Mouse (Mus musculus): Measurements from ENCODE around the gene H1foo. TPM values are rescaled to one million over a fixed set of nuclear protein-coding genes. Genes with fewer than 3 reads are reported as not detected.
A peak's percentile ranks its signal among the peaks of the same experiment; 100 is the strongest.

H1foo gene
- total and polyA plus RNA-seq, 3 experiments: not detected

DNA sequence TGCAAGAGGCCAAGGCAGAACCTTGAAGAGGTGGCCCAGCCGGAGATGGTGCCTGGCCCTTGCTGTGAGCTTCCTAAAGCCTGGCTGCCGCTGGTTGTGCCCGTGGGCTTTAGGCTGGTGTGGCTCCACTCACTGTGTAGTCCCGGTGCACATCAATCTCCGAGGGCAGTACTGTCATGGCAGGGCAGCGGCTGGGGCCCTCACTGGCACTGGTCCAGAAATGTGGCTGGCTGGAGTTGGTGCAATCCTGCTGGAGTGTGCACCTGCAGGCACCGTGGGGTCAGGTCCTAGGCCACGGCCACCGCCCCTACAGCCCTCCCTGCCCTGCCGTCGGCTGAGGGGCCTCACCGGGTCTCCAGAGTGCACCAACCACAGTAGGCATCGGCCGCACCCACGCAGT, 33.1 kb downstream of the H1foo start:
- H3K27ac ChIP-seq (ENCODE audit: control insufficient read depth, low read depth, low read length): no peak overlapping the region
- H3K9me3 ChIP-seq (replicated peaks; ENCODE audit: insufficient read depth, low read length): no peaks in the 10 kb centered on the region
- H3K27me3 ChIP-seq (ENCODE audit: control insufficient read depth in 1 of 2, insufficient read depth in 2 of 2, low read length in 2 of 2): no peaks in the 10 kb centered on the region
- H3K36me3 ChIP-seq (ENCODE audit: control insufficient read depth in 1 of 2, insufficient read depth in 2 of 2, low read length in 2 of 2): no peaks in the 10 kb centered on the region
- TF ChIP-seq SMC3 (IDR thresholded peaks at IDR 0.05; ENCODE audit: low read depth, low read length) (no peak), BHLHE40 (IDR thresholded peaks at IDR 0.05; ENCODE audit: borderline replicate concordance, low read depth, low read length) (no peak), USF2 (IDR thresholded peaks at IDR 0.05; ENCODE audit: borderline replicate concordance in 1 of 2, insufficient read depth in 1 of 2, low read depth in 1 of 2, low read length in 2 of 2) (no peak), POLR2AphosphoS2 (IDR thresholded peaks at IDR 0.05; ENCODE audit: low read length) (no peak), ZMIZ1 (IDR thresholded peaks at IDR 0.05; ENCODE audit: low read depth, low read length) (no peak), ZNF384 (IDR thresholded peaks at IDR 0.05; ENCODE audit: low read depth, low read length) (no peak)
- H3K9ac ChIP-seq (ENCODE audit: control insufficient read depth, low read depth, low read length, poor library complexity, severe bottlenecking): no peak overlapping the region
- DNase-seq (ENCODE audit: low read depth, low spot score): no peak
- H3K4me1 ChIP-seq (ENCODE audit: control insufficient read depth in 1 of 2, insufficient read depth in 2 of 2, low read length in 2 of 2): no peaks in the 10 kb centered on the region
- H3K79me2 ChIP-seq (ENCODE audit: control insufficient read depth, insufficient read depth, low read length, poor library complexity): no peaks in the 10 kb centered on the region
- H3K4me3 ChIP-seq (ENCODE audit: control insufficient read depth in 1 of 2, insufficient read depth in 1 of 2, low read depth in 2 of 2, low read length in 2 of 2): no peak overlapping the region

DNA sequence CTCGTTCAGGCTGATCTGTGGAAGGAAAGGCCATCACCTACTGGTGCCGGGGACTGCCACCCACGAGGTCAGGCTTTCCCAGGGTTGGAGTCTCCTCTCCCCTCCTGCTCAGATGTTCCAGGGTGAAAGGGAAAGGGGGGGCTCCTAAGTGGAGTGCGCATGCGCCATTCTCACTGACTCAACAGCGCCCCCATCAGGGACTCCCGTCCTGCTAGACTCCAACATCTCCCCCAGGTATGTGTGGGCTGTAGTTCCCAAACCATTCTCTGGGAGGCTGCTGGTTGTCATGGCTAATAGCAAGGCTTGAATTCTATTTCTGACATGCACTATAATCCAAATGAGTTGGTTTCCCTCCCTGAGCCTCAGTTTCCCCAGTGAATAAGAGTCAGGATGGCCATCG, 33.9 kb downstream of the H1foo start:
- no peak overlapping the region for H3K9ac ChIP-seq (ENCODE audit: control insufficient read depth, low read depth, low read length, poor library complexity, severe bottlenecking)
- no peak for TF ChIP-seq EP300 (IDR thresholded peaks at IDR 0.05; ENCODE audit: low read depth in 1 of 2, low read length in 2 of 2)
- no peak for TF ChIP-seq MEF2A (IDR thresholded peaks at IDR 0.05; ENCODE audit: extremely low read depth, insufficient replicate concordance, low read depth, low read length, poor library complexity, severe bottlenecking)
- TF ChIP-seq JUND (IDR thresholded peaks at IDR 0.05; ENCODE audit: low read depth, low read length): no peak
- TF ChIP-seq CTCF (IDR thresholded peaks at IDR 0.05 in 2 of 3, conservative IDR thresholded peaks at IDR 0.05 in 1 of 3; ENCODE audit: control insufficient read depth in 1 of 3, insufficient read depth in 1 of 3, low read depth in 2 of 3, low read length in 3 of 3, poor library complexity in 1 of 3, severe bottlenecking in 1 of 3): peak; percentile 40 to 52 (median 50)
- H3K27ac ChIP-seq (ENCODE audit: control insufficient read depth, low read depth, low read length): no peak overlapping the region
- no peak overlapping the region for H3K4me3 ChIP-seq (ENCODE audit: control insufficient read depth in 1 of 2, insufficient read depth in 1 of 2, low read depth in 2 of 2, low read length in 2 of 2)
- H3K9me3 ChIP-seq (replicated peaks; ENCODE audit: insufficient read depth, low read length): no peaks in the 10 kb centered on the region
- no peaks in the 10 kb centered on the region for H3K79me2 ChIP-seq (ENCODE audit: control insufficient read depth, insufficient read depth, low read length, poor library complexity)
- H3K36me3 ChIP-seq (ENCODE audit: control insufficient read depth in 1 of 2, insufficient read depth in 2 of 2, low read length in 2 of 2): no peaks in the 10 kb centered on the region
- peak; percentile 20 for DNase-seq (ENCODE audit: low read depth, low spot score)
- no peaks in the 10 kb centered on the region for H3K27me3 ChIP-seq (ENCODE audit: control insufficient read depth in 1 of 2, insufficient read depth in 2 of 2, low read length in 2 of 2)
- H3K4me1 ChIP-seq (ENCODE audit: control insufficient read depth in 1 of 2, insufficient read depth in 2 of 2, low read length in 2 of 2): no peaks in the 10 kb centered on the region

DNA sequence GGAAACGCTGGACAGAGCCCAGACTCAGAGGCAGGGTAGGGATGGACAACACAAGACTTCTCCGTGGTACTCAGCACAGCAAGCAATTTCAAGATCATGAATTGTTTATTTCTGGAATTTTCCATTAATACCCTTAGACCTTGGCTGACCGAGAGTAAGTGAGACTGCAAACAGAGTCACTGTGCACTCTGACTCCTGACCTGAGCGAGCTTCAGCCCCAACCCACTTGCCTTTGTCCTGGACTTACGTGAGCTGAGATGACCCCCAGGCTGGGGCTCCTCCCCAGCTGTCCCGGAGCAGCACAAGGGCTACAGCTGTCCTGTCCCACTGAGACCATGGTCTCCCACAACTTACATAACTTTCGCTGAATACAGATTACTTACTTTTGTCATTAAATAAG, 38.2 kb downstream of the H1foo start:
- no peak overlapping the region for H3K27ac ChIP-seq (ENCODE audit: control insufficient read depth, low read depth, low read length)
- no peak overlapping the region for H3K9ac ChIP-seq (ENCODE audit: control insufficient read depth, low read depth, low read length, poor library complexity, severe bottlenecking)
- H3K9me3 ChIP-seq (replicated peaks; ENCODE audit: insufficient read depth, low read length): no peaks in the 10 kb centered on the region
- H3K4me1 ChIP-seq (ENCODE audit: control insufficient read depth in 1 of 2, insufficient read depth in 2 of 2, low read length in 2 of 2): no peaks in the 10 kb centered on the region
- H3K79me2 ChIP-seq (ENCODE audit: control insufficient read depth, insufficient read depth, low read length, poor library complexity): no peaks in the 10 kb centered on the region
- TF ChIP-seq CHD2 (IDR thresholded peaks at IDR 0.05; ENCODE audit: low read length) (no peak), NELFE (IDR thresholded peaks at IDR 0.05; ENCODE audit: low read depth, low read length) (no peak), SMC3 (IDR thresholded peaks at IDR 0.05; ENCODE audit: low read depth, low read length) (no peak), E2F4 (IDR thresholded peaks at IDR 0.05; ENCODE audit: borderline replicate concordance, low read depth, low read length) (no peak), MYC (IDR thresholded peaks at IDR 0.05; ENCODE audit: low read depth, low read length) (no peak), TBP (IDR thresholded peaks at IDR 0.05; ENCODE audit: low read depth, low read length) (no peak), HCFC1 (IDR thresholded peaks at IDR 0.05; ENCODE audit: low read depth, low read length) (no peak), CTCF (IDR thresholded peaks at IDR 0.05 in 2 of 3, conservative IDR thresholded peaks at IDR 0.05 in 1 of 3; ENCODE audit: control insufficient read depth in 1 of 3, insufficient read depth in 1 of 3, low read depth in 2 of 3, low read length in 3 of 3, poor library complexity in 1 of 3, severe bottlenecking in 1 of 3) (no peak), GABPA (IDR thresholded peaks at IDR 0.05; ENCODE audit: low read depth, low read length) (no peak), POLR2AphosphoS5 (IDR thresholded peaks at IDR 0.05; ENCODE audit: borderline replicate concordance, low read depth, low read length) (no peak), MAZ (IDR thresholded peaks at IDR 0.05; ENCODE audit: low read depth, low read length) (no peak), GATA1 (IDR thresholded peaks at IDR 0.05; ENCODE audit: low read depth, low read length) (no peak), KAT2A (conservative IDR thresholded peaks at IDR 0.05; ENCODE audit: low read depth, low read length) (no peak), MEF2A (IDR thresholded peaks at IDR 0.05; ENCODE audit: extremely low read depth, insufficient replicate concordance, low read depth, low read length, poor library complexity, severe bottlenecking) (no peak), ZNF384 (IDR thresholded peaks at IDR 0.05; ENCODE audit: low read depth, low read length) (no peak), ZC3H11A (IDR thresholded peaks at IDR 0.05; ENCODE audit: low read depth, low read length) (no peak), MAFK (IDR thresholded peaks at IDR 0.05; ENCODE audit: borderline replicate concordance, low read depth, low read length) (no peak)
- no peak overlapping the region for H3K4me3 ChIP-seq (ENCODE audit: control insufficient read depth in 1 of 2, insufficient read depth in 1 of 2, low read depth in 2 of 2, low read length in 2 of 2)
- no peaks in the 10 kb centered on the region for H3K27me3 ChIP-seq (ENCODE audit: control insufficient read depth in 1 of 2, insufficient read depth in 2 of 2, low read length in 2 of 2)
- DNase-seq (ENCODE audit: low read depth, low spot score): no peak
- no peaks in the 10 kb centered on the region for H3K36me3 ChIP-seq (ENCODE audit: control insufficient read depth in 1 of 2, insufficient read depth in 2 of 2, low read length in 2 of 2)
